Mouse (Mus musculus): ENCODE data around the gene Acad10. TPM values are rescaled to one million over a fixed set of nuclear protein-coding genes. Genes with fewer than 3 reads are reported as not detected.
A peak's percentile ranks its signal among the peaks of the same experiment; 100 is the strongest.
"Not testable (repeated sequence)": the region's sequence is repeated elsewhere in the genome, so short reads cannot be mapped to it uniquely, and the experiment has no call there.

Gene Acad10
- polyA plus RNA-seq, 1 experiment from 2014 or later, result 1.9 TPM

DNA sequence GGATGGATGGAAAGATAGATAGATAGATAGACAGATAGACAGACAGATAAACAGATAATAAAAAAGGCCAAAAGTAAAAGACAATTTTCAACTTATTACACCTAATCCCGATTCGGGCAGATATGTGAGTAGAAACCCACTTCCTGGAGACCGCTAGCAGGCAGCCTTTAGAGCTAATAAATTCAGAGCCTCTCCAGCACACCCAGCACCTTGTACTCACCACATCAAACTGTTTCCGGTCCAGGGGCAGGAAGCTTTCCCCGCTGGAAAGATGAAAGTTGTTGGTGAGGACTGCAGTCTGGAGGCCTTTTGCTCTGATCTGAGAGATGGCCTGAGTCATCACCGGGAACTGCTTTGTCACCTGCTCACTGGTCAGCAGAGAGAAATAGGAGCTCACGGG lies 11.2 kb downstream of the Acad10 start:
- Histone ChIP-seq H3K9ac (no peak overlapping the region), H3K9me3 (replicated peaks) (no peaks in the 10 kb centered on the region), H3K36me3 (no peaks in the 10 kb centered on the region), H3K4me3 (no peak overlapping the region), H3K4me1 (peaks cover 4% of the 10 kb centered on the region; the same call in 1 of the 2 replicates), H3K4me2 (replicated peaks) (no peak overlapping the region), H3K27ac (no peak overlapping the region), H3K27me3 (no peaks in the 10 kb centered on the region)
- 87% methylated on average over 7 of the region's 7 CpGs for WGBS
- ATAC-seq (ENCODE audit: low FRiP score), result no peak

DNA sequence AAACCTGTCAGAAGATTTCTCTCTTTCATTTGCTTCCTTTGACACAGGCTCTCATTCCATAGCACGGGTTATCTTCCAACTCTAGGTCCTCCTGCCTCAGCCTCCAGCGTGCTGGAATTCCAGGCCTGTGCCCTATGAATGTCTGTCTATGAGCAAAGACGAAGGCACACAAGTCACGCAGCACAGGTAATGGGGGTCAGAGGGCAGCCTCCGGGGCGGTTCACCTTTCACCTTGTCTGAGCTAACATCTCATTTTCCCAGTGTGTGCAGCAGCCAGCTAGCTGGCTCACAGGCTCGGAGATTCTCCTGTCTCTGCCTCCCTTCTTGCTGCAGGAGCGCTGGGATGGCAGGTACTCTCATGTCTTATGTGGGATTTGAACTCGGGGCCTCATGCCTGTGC lies 20.7 kb downstream of the Acad10 start:
- WGBS, result 90% methylated on average over 9 of the region's 9 CpGs
- Histone ChIP-seq H3K9me3 (replicated peaks) (no peaks in the 10 kb centered on the region), H3K4me2 (replicated peaks) (no peak overlapping the region), H3K36me3 (no peaks in the 10 kb centered on the region), H3K4me1 (no peaks in the 10 kb centered on the region), H3K27ac (no peak overlapping the region), H3K4me3 (no peak overlapping the region), H3K9ac (no peak overlapping the region), H3K27me3 (no peaks in the 10 kb centered on the region)
- no peak for ATAC-seq (ENCODE audit: low FRiP score)

DNA sequence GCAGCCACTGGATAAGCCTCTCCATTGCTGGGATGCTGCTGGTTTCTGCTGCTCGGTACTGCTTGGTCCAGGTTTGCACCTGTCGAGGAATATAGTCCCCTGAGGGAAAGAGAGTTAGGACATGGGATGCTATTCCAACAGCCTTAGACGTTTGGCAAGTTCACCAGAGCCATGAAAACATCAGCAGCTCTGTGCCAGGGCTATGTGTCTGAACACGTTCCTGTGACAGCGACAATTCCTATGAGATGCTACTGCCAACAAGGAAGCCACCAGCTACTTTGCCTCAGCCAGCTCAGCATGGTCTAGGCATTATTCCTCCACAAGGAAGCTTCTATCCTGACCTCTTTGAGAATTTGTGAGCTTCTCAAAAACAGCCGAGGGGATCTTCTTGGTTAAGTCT lies 23.0 kb downstream of the Acad10 start:
- Histone ChIP-seq H3K9ac (no peak overlapping the region), H3K36me3 (no peaks in the 10 kb centered on the region), H3K27ac (no peak overlapping the region), H3K4me2 (replicated peaks) (no peak overlapping the region), H3K4me3 (no peak overlapping the region), H3K9me3 (replicated peaks) (no peaks in the 10 kb centered on the region), H3K27me3 (no peaks in the 10 kb centered on the region), H3K4me1 (peaks cover 7% of the 10 kb centered on the region)
- ATAC-seq (ENCODE audit: low FRiP score), result no peak
- WGBS, result 88% methylated on average over 6 of the region's 6 CpGs

DNA sequence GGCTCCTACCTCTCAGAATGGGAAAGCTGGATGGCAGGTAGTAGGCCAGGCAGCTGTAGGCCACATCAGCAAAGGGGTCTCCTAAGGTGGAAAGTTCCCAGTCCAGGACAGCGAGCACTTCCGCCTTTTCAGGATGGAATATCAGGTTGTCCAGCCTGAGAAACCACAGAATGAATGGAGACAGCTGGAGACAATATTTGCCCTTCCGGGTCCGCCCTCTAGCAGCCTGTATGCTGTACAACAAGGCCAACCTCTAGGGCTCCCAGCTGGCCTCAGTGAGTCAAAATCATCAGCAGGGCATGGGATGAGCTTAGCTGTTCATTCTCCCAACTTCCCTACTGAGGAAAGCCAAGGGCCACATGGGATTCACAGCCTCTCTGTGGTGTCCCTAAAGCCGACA lies 25.6 kb downstream of the Acad10 start:
- Histone ChIP-seq H3K27ac (no peak overlapping the region), H3K9ac (no peak overlapping the region), H3K36me3 (no peaks in the 10 kb centered on the region), H3K4me1 (peaks cover 8% of the 10 kb centered on the region), H3K4me3 (no peak overlapping the region), H3K4me2 (replicated peaks) (no peak overlapping the region), H3K27me3 (no peaks in the 10 kb centered on the region), H3K9me3 (replicated peaks) (no peaks in the 10 kb centered on the region)
- ATAC-seq (ENCODE audit: low FRiP score), result no peak
- 90% methylated on average over 5 of the region's 5 CpGs for WGBS

DNA sequence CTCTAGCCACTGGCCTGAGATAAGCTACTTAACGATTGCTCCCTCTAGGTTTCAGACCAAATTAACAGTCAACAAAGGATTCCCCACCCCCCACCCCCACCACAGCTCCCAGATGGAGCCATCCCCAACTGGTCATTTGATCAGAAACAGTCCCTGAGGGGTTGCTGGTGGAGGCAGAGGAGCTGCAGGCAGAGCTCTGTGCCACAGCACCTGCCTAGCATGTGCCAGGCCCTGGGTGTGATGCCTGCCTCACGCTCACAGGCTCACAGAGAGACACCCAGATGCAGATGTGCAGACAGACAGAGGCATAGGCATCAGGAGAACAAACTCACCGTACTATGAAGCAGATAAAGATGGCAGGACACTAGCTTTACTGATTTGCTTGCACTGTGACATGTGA lies 27.5 kb downstream of the Acad10 start:
- Histone ChIP-seq H3K4me1 (peaks cover 8% of the 10 kb centered on the region), H3K27ac (0 out of 2 replicates have a peak overlapping the region, but pooled peaks have one; percentile 18), H3K36me3 (no peaks in the 10 kb centered on the region), H3K4me3 (no peak overlapping the region), H3K9me3 (replicated peaks) (no peaks in the 10 kb centered on the region), H3K4me2 (replicated peaks) (no peak overlapping the region), H3K9ac (no peak overlapping the region), H3K27me3 (no peaks in the 10 kb centered on the region)
- WGBS, result 42% methylated on average over 3 of the region's 3 CpGs
- no peak for ATAC-seq (ENCODE audit: low FRiP score)

DNA sequence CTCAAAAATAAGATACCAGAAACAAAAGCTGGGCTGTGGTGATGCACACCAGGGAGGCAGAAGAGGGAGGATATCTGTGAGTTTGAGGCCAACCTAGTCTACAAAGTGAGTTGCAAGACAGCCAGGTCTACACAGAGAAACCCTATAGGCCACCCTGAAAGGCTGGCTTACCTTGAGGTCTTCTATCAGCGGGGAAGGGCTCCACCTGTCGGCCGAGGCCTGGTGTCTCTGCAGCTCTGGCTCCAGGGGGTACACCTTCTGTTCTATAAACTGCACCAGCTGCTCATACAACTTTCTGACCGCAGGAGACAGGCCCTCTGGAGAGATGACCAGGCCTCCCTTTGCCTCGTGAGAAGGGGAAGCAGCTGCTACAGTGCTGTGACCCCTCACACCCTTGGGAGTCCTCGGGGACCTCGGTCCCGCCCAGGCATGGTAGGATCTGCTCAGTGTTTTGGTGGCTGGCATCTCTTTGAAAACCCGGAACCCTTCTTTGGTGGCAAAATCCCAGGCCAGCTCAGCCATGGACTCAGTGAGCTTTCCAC lies 29.1 kb downstream of the Acad10 start:
- not testable (repeated sequence) for H3K4me2 ChIP-seq (replicated peaks); H3K27ac ChIP-seq; ATAC-seq (ENCODE audit: low FRiP score); H3K36me3 ChIP-seq; H3K9ac ChIP-seq; H3K4me3 ChIP-seq; H3K27me3 ChIP-seq; H3K4me1 ChIP-seq; H3K9me3 ChIP-seq (replicated peaks)
- 66% methylated on average over 9 of the region's 9 CpGs for WGBS

DNA sequence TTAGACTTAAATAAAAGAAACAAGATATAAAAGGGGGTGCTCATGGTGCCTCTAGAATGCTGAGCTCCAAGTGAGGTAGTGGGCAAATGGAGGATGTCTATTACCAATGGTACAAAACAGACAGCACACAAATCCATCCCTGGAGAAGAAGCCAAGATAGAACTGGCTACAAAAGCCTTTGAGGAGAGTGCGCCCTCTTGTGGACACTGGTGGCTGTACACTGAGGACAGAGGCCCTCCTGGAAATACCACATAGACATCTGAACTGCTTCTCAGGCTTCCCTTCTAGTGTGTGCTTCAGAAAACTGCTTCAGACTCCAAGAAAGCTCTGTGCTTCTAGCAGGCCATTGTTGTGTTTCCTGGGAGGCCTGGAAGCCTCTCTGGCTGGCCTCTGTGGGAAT lies 32.4 kb downstream of the Acad10 start:
- no peak overlapping the region for H3K9ac ChIP-seq
- H3K27ac ChIP-seq, result no peak overlapping the region
- no peaks in the 10 kb centered on the region for H3K36me3 ChIP-seq
- no peaks in the 10 kb centered on the region for H3K9me3 ChIP-seq (replicated peaks)
- no peak for ATAC-seq (ENCODE audit: low FRiP score)
- no peaks in the 10 kb centered on the region for H3K27me3 ChIP-seq
- H3K4me1 ChIP-seq, result peaks cover 7% of the 10 kb centered on the region
- H3K4me2 ChIP-seq (replicated peaks), result no peak overlapping the region
- 5% methylated on average over 1 of the region's 1 CpGs for WGBS
- no peak overlapping the region for H3K4me3 ChIP-seq

DNA sequence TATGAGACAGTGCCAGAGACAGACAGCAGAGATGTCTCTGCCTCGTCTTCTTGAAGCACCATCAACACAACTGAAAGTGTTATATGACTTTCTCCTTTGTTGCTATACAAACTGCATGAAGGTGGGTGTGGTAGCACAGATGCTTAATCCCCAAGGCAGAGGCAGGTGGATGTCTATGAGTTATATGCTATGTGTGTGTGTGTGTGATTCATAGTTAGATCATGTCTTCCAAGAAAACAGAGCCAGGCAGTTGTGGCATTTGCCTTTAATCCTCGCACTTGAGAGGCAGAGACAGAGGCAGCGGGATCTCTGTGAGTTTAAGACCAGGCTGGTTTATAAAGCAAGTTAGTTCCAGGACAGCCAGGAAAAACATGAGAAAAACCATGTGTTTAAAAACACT lies 37.1 kb downstream of the Acad10 start:
- Histone ChIP-seq H3K4me2 (replicated peaks) (no peak overlapping the region), H3K36me3 (no peaks in the 10 kb centered on the region), H3K4me3 (no peak overlapping the region), H3K4me1 (peaks cover 7% of the 10 kb centered on the region; the same call in 1 of the 2 replicates), H3K27me3 (no peaks in the 10 kb centered on the region), H3K9ac (no peak overlapping the region), H3K9me3 (replicated peaks) (no peaks in the 10 kb centered on the region), H3K27ac (no peak overlapping the region)
- ATAC-seq (ENCODE audit: low FRiP score), result no peak
- 93% methylated on average over 3 of the region's 3 CpGs for WGBS

DNA sequence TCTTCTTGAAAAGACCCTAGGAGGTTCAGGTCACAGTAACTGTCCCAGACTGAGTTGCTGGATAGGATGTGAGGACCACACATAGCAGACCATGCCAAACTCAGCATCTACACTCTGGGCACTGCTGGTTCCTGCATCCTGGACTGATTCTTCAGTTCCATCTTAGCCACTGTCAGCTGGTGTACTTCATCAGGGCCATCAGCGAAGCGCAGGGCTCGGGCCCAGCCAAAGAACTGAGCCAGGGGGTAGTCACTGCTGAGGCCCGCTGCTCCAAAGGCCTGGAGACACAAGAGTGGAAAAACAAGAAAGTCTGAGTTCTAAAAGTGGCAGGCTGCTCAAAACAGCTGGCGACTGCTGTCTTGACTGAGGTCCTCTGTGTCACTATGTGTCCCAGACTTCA lies 39.2 kb downstream of the Acad10 start:
- Histone ChIP-seq H3K4me2 (replicated peaks) (no peak overlapping the region), H3K4me1 (peaks cover 7% of the 10 kb centered on the region; the same call in 1 of the 2 replicates), H3K4me3 (no peak overlapping the region), H3K9ac (no peak overlapping the region), H3K27ac (no peak overlapping the region), H3K27me3 (no peaks in the 10 kb centered on the region), H3K36me3 (no peaks in the 10 kb centered on the region), H3K9me3 (replicated peaks) (no peaks in the 10 kb centered on the region)
- 95% methylated on average over 5 of the region's 5 CpGs for WGBS
- no peak for ATAC-seq (ENCODE audit: low FRiP score)

DNA sequence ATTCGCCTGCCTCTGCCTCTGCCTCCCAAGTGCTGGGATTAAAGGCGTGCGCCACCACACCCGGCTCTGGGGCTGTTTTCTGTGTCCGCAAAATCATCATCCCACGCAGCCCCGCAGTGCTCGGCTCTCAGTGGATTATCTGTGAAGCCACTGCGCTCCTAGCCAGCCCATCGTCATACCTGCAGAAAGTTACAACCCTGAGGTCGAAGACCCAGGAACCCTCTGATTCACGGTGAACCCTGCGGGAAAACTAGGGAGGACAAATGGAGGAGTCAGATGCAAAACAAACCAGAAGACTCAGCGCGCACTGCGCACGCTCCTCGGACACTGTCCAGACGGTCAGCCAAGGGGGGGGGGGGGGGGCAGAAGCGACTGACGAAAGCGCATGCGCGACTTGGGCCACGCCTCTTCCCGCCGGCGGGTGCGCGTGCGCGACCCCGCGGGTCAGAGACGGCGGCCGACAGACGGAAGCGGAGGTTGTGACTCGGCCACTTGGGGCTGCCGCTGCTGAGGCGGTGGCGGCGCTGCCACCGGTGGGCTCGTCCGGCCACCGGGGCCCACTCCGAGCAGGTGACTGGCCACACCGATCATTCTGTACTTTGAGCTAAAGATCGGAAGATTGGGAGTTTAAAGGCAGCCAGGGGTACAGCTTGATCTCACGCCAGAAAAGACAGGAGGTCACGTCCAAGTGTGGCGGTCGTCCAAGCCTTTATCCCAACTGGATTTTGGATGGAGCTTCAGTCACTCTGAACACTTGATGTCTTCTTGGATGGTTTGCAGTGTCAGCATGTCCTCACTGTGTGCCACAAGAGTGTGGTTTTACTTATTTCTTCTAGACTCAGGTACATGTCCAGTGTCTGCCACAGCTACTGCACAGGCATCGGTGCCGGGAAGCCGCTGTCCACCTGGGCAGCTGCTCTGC lies 41.5 kb downstream of the Acad10 start, which contains the start of gene Acad12:
Acad12 (minus strand) TSS at position 347 of the 922 bp plus-strand sequence.
- peak within 1 kb of the TSS; percentile 76 for H3K4me2 ChIP-seq (replicated peaks)
- peak within 1 kb of the TSS; percentile 82 for H3K27ac ChIP-seq
- H3K27me3 ChIP-seq, result no peaks in the 10 kb centered on the region
- H3K4me3 ChIP-seq, result peak within 1 kb of the TSS; percentile 66
- H3K9ac ChIP-seq, result peak within 1 kb of the TSS; percentile 82
- H3K36me3 ChIP-seq, result no peaks in the 10 kb centered on the region
- ATAC-seq (ENCODE audit: low FRiP score), result peak; percentile 89
- no peaks in the 10 kb centered on the region for H3K9me3 ChIP-seq (replicated peaks)
- peaks cover 7% of the 10 kb centered on the region; the same call in 1 of the 2 replicates for H3K4me1 ChIP-seq
- 1% methylated on average over 51 of the region's 58 CpGs for WGBS

DNA sequence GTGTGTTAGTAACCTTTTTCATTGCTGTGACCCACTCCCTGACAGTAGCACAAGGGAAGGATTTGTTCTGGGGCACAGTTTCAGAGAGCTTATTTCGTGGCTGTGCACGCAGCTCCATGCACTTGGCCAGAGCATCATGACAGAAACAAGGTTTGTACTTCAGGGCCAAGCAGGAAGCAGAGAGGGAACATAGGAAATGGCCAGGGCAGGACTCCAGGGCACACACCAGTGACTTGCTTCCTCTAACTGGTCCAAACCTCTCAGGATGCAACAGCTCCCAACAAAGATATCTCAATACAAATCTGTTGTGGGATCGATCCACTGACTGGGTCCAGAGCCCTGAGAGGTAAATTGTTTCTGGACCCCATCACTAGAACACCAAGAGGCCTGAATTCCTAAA lies 45.4 kb downstream of the Acad10 start:
- H3K9ac ChIP-seq; H3K4me3 ChIP-seq; H3K36me3 ChIP-seq; H3K4me2 ChIP-seq (replicated peaks); ATAC-seq (ENCODE audit: low FRiP score); H3K27ac ChIP-seq; H3K9me3 ChIP-seq (replicated peaks); H3K27me3 ChIP-seq; H3K4me1 ChIP-seq: not testable (repeated sequence)
- 89% methylated on average over 3 of the region's 3 CpGs for WGBS

DNA sequence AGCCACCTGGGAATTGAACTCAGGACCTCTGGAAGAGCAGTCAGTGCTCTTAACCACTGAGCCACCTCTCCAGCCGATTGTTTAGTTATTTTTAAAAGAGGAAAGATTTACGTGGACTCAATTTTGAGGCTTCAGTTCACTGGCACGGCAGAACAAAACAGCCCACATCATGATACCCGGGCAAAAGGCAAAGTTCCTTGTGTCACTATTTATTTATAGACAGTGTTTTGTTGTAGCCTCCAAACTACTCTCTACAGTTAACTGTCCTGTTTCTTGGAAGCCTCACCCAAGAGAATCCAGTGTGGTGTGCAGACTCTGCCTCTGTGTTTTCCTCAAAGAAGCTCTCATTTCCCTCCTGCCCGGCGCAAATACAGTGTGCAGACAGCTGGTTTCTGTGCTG lies 48.3 kb downstream of the Acad10 start:
- H3K9ac ChIP-seq, result no peak overlapping the region
- H3K27me3 ChIP-seq, result no peaks in the 10 kb centered on the region
- no peak overlapping the region for H3K4me3 ChIP-seq
- 89% methylated on average over 6 of the region's 6 CpGs for WGBS
- no peaks in the 10 kb centered on the region for H3K36me3 ChIP-seq
- no peak overlapping the region for H3K4me2 ChIP-seq (replicated peaks)
- no peak for ATAC-seq (ENCODE audit: low FRiP score)
- H3K27ac ChIP-seq, result no peak overlapping the region
- H3K4me1 ChIP-seq, result no peaks in the 10 kb centered on the region
- H3K9me3 ChIP-seq (replicated peaks), result no peaks in the 10 kb centered on the region

Data from hindbrain, embryonic 12.5 days (tissue).